1 mouse cellular context compared by ENCODE assay signal in the genomic region with DNA sequence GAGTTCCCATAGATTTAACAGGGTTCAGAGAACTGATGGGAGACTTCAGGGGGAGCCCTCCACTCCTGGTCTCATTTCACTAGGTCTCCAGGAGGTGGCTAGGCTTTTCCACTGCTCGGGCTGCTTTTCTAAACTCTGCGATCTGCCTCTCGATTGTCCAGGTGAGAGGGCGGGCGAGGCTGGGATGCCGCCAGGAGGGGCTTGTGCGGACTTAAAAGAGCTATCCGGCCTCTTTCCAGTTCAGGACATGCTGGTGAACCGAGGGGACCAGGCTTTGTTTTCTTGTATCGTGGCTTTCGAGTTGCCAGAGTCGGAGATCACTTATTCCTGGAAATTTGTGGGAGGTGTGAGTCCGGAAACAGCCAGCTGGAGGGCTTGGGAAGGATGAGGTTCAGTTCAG.
TF ChIP-seq lines count a peak whose summit lies in the region.

No protein-coding gene starts in this region.

TF ChIP-seq in CH12.LX, 34 proteins besides CTCF, POLR2A, EP300 and RAD21:
- no peak for TF ChIP-seq ZKSCAN1 (IDR thresholded peaks at IDR 0.05; ENCODE audit: borderline replicate concordance, low read depth, low read length)
- no peak for TF ChIP-seq NELFE (IDR thresholded peaks at IDR 0.05; ENCODE audit: low read depth, low read length)
- TF ChIP-seq CHD1 (IDR thresholded peaks at IDR 0.05; ENCODE audit: low read depth, low read length) = no peak
- no peak for TF ChIP-seq ELF1 (IDR thresholded peaks at IDR 0.05; ENCODE audit: low read depth, low read length)
- TF ChIP-seq ZC3H11A (IDR thresholded peaks at IDR 0.05; ENCODE audit: low read depth, low read length) = no peak
- TF ChIP-seq TCF12 (IDR thresholded peaks at IDR 0.05; ENCODE audit: low read depth, low read length) = no peak
- TF ChIP-seq JUND (conservative IDR thresholded peaks at IDR 0.05; ENCODE audit: low read depth, low read length) = no peak
- TF ChIP-seq MXI1 (IDR thresholded peaks at IDR 0.05; ENCODE audit: low read depth, low read length) = no peak
